Mouse (Mus musculus): ENCODE measurements around the gene Trim67. TPM values are rescaled to one million over a fixed set of nuclear protein-coding genes. Genes with fewer than 3 reads are reported as not detected.

Gene Trim67
- polyA plus RNA-seq (2014; fragmentation: Nextera tagmentation; extraction: Ambion mirVana): 0.95 and 1.1 TPM in 2 replicates

GRCm38 (mm10) chr8:124792708-124793107, at the start of gene Trim67:
Trim67 (plus strand) TSS chr8:124793092.
- Histone ChIP-seq H3K27me3 (ENCODE audit: control insufficient read depth, insufficient read depth, low read length) (peaks cover 36% of the 10 kb centered on the region), H3K4me3 (ENCODE audit: low read depth, low read length) (peak within 1 kb of the TSS; percentile 59), H3K36me3 (ENCODE audit: control insufficient read depth, insufficient read depth, low read length) (no peaks in the 10 kb centered on the region), H3K27ac (ENCODE audit: low read length) (no peak within 1 kb of the TSS), H3K9me3 (ENCODE audit: control insufficient read depth, low read depth, low read length) (no peaks in the 10 kb centered on the region), H3K4me1 (ENCODE audit: control insufficient read depth, insufficient read depth, low read length) (peaks cover 20% of the 10 kb centered on the region), H3K4me2 (replicated peaks; ENCODE audit: low read depth, low read length) (peak within 1 kb of the TSS; percentile 99), H3K9ac (replicated peaks; ENCODE audit: low read depth, low read length) (no peak within 1 kb of the TSS)
- WGBS: under 1% methylated on average over 36 of the region's 39 CpGs
- ATAC-seq (ENCODE audit: insufficient number of reproducible peaks, insufficient read depth, low FRiP score, low read depth): peak; percentile 79; the same call in 1 of the 2 replicates

GRCm38 (mm10) chr8:124746661-124747060, 46.2 kb upstream of the Trim67 start:
- Histone ChIP-seq H3K27me3 (ENCODE audit: control insufficient read depth, insufficient read depth, low read length) (0 out of 2 replicates have a peak, but pooled peaks cover 3% of the 10 kb centered on the region), H3K9ac (replicated peaks; ENCODE audit: low read depth, low read length) (no peak overlapping the region), H3K4me3 (ENCODE audit: low read depth, low read length) (no peak overlapping the region), H3K9me3 (ENCODE audit: control insufficient read depth, low read depth, low read length) (no peaks in the 10 kb centered on the region), H3K4me1 (ENCODE audit: control insufficient read depth, insufficient read depth, low read length) (peaks cover 9% of the 10 kb centered on the region; the same call in 1 of the 2 replicates), H3K4me2 (replicated peaks; ENCODE audit: low read depth, low read length) (no peak overlapping the region), H3K27ac (ENCODE audit: low read length) (no peak overlapping the region), H3K36me3 (ENCODE audit: control insufficient read depth, insufficient read depth, low read length) (no peaks in the 10 kb centered on the region)
- 58% methylated on average over 13 of the region's 13 CpGs for WGBS
- no peak for ATAC-seq (ENCODE audit: insufficient number of reproducible peaks, insufficient read depth, low FRiP score, low read depth)

GRCm38 (mm10) chr8:124751191-124751590, 41.7 kb upstream of the Trim67 start:
- Histone ChIP-seq H3K9ac (replicated peaks; ENCODE audit: low read depth, low read length) (peak overlapping the region; percentile 28; the same call in 1 of the 2 replicates), H3K4me1 (ENCODE audit: control insufficient read depth, insufficient read depth, low read length) (peaks cover 17% of the 10 kb centered on the region; the same call in 1 of the 2 replicates), H3K36me3 (ENCODE audit: control insufficient read depth, insufficient read depth, low read length) (no peaks in the 10 kb centered on the region), H3K4me2 (replicated peaks; ENCODE audit: low read depth, low read length) (peak overlapping the region; percentile 96), H3K9me3 (ENCODE audit: control insufficient read depth, low read depth, low read length) (no peaks in the 10 kb centered on the region), H3K4me3 (ENCODE audit: low read depth, low read length) (peak overlapping the region; percentile 56), H3K27ac (ENCODE audit: low read length) (no peak overlapping the region), H3K27me3 (ENCODE audit: control insufficient read depth, insufficient read depth, low read length) (0 out of 2 replicates have a peak, but pooled peaks cover 3% of the 10 kb centered on the region)
- under 1% methylated on average over 31 of the region's 31 CpGs for WGBS
- ATAC-seq (ENCODE audit: insufficient number of reproducible peaks, insufficient read depth, low FRiP score, low read depth): no peak; the same call in 1 of the 2 replicates

GRCm38 (mm10) chr8:124751709-124752173, 41.2 kb upstream of the Trim67 start, which contains the start of gene Fam89a:
Fam89a (minus strand) TSS chr8:124751832.
- Histone ChIP-seq H3K9me3 (ENCODE audit: control insufficient read depth, low read depth, low read length) (no peaks in the 10 kb centered on the region), H3K4me3 (ENCODE audit: low read depth, low read length) (peak within 1 kb of the TSS; percentile 56), H3K36me3 (ENCODE audit: control insufficient read depth, insufficient read depth, low read length) (no peaks in the 10 kb centered on the region), H3K27me3 (ENCODE audit: control insufficient read depth, insufficient read depth, low read length) (0 out of 2 replicates have a peak, but pooled peaks cover 3% of the 10 kb centered on the region), H3K27ac (ENCODE audit: low read length) (no peak within 1 kb of the TSS), H3K9ac (replicated peaks; ENCODE audit: low read depth, low read length) (peak within 1 kb of the TSS; percentile 28; the same call in 1 of the 2 replicates), H3K4me2 (replicated peaks; ENCODE audit: low read depth, low read length) (peak within 1 kb of the TSS; percentile 96), H3K4me1 (ENCODE audit: control insufficient read depth, insufficient read depth, low read length) (peaks cover 13% of the 10 kb centered on the region; the same call in 1 of the 2 replicates)
- under 1% methylated on average over 30 of the region's 41 CpGs for WGBS
- peak; percentile 82 for ATAC-seq (ENCODE audit: insufficient number of reproducible peaks, insufficient read depth, low FRiP score, low read depth)

GRCm38 (mm10) chr8:124752325-124752862, 40.5 kb upstream of the Trim67 start:
- H3K27me3 ChIP-seq (ENCODE audit: control insufficient read depth, insufficient read depth, low read length): 0 out of 2 replicates have a peak, but pooled peaks cover 3% of the 10 kb centered on the region
- no peak overlapping the region for H3K9ac ChIP-seq (replicated peaks; ENCODE audit: low read depth, low read length)
- no peaks in the 10 kb centered on the region for H3K36me3 ChIP-seq (ENCODE audit: control insufficient read depth, insufficient read depth, low read length)
- no peak for ATAC-seq (ENCODE audit: insufficient number of reproducible peaks, insufficient read depth, low FRiP score, low read depth)
- no peak overlapping the region for H3K27ac ChIP-seq (ENCODE audit: low read length)
- peaks cover 13% of the 10 kb centered on the region; the same call in 1 of the 2 replicates for H3K4me1 ChIP-seq (ENCODE audit: control insufficient read depth, insufficient read depth, low read length)
- H3K4me3 ChIP-seq (ENCODE audit: low read depth, low read length): no peak overlapping the region
- H3K4me2 ChIP-seq (replicated peaks; ENCODE audit: low read depth, low read length): 0 out of 2 replicates have a peak overlapping the region, but pooled peaks have one; percentile 96
- WGBS: 39% methylated on average over 21 of the region's 21 CpGs
- H3K9me3 ChIP-seq (ENCODE audit: control insufficient read depth, low read depth, low read length): no peaks in the 10 kb centered on the region

- Histone ChIP-seq H3K9me3 (ENCODE audit: control insufficient read depth, low read depth, low read length) (no peaks in the 10 kb centered on the region), H3K4me3 (ENCODE audit: low read depth, low read length) (no peak overlapping the region), H3K36me3 (ENCODE audit: control insufficient read depth, insufficient read depth, low read length) (no peaks in the 10 kb centered on the region), H3K4me2 (replicated peaks; ENCODE audit: low read depth, low read length) (0 out of 2 replicates have a peak overlapping the region, but pooled peaks have one; percentile 8), H3K9ac (replicated peaks; ENCODE audit: low read depth, low read length) (no peak overlapping the region), H3K27ac (ENCODE audit: low read length) (peak overlapping the region; percentile 56), H3K4me1 (ENCODE audit: control insufficient read depth, insufficient read depth, low read length) (peaks cover 13% of the 10 kb centered on the region; the same call in 1 of the 2 replicates), H3K27me3 (ENCODE audit: control insufficient read depth, insufficient read depth, low read length) (0 out of 2 replicates have a peak, but pooled peaks cover 3% of the 10 kb centered on the region)
- ATAC-seq (ENCODE audit: insufficient number of reproducible peaks, insufficient read depth, low FRiP score, low read depth): no peak
- WGBS: 9% methylated on average over 11 of the region's 11 CpGs
Observed at GRCm38 (mm10) chr8:124754101-124754791, 38.6 kb upstream of the Trim67 start.

- Histone ChIP-seq H3K27me3 (ENCODE audit: control insufficient read depth, insufficient read depth, low read length) (0 out of 2 replicates have a peak, but pooled peaks cover 3% of the 10 kb centered on the region), H3K36me3 (ENCODE audit: control insufficient read depth, insufficient read depth, low read length) (no peaks in the 10 kb centered on the region), H3K9me3 (ENCODE audit: control insufficient read depth, low read depth, low read length) (no peaks in the 10 kb centered on the region), H3K9ac (replicated peaks; ENCODE audit: low read depth, low read length) (no peak overlapping the region), H3K27ac (ENCODE audit: low read length) (peak overlapping the region; percentile 56), H3K4me2 (replicated peaks; ENCODE audit: low read depth, low read length) (0 out of 2 replicates have a peak overlapping the region, but pooled peaks have one; percentile 8), H3K4me3 (ENCODE audit: low read depth, low read length) (no peak overlapping the region), H3K4me1 (ENCODE audit: control insufficient read depth, insufficient read depth, low read length) (peaks cover 13% of the 10 kb centered on the region; the same call in 1 of the 2 replicates)
- no peak for ATAC-seq (ENCODE audit: insufficient number of reproducible peaks, insufficient read depth, low FRiP score, low read depth)
- WGBS: 31% methylated on average over 4 of the region's 4 CpGs
Observed at GRCm38 (mm10) chr8:124754792-124755190, 38.1 kb upstream of the Trim67 start.

- no peak for ATAC-seq (ENCODE audit: insufficient number of reproducible peaks, insufficient read depth, low FRiP score, low read depth)
- Histone ChIP-seq H3K27ac (ENCODE audit: low read length) (no peak overlapping the region), H3K4me3 (ENCODE audit: low read depth, low read length) (no peak overlapping the region), H3K27me3 (ENCODE audit: control insufficient read depth, insufficient read depth, low read length) (0 out of 2 replicates have a peak, but pooled peaks cover 3% of the 10 kb centered on the region), H3K4me2 (replicated peaks; ENCODE audit: low read depth, low read length) (no peak overlapping the region), H3K9ac (replicated peaks; ENCODE audit: low read depth, low read length) (no peak overlapping the region), H3K36me3 (ENCODE audit: control insufficient read depth, insufficient read depth, low read length) (no peaks in the 10 kb centered on the region), H3K4me1 (ENCODE audit: control insufficient read depth, insufficient read depth, low read length) (peaks cover 13% of the 10 kb centered on the region; the same call in 1 of the 2 replicates), H3K9me3 (ENCODE audit: control insufficient read depth, low read depth, low read length) (no peaks in the 10 kb centered on the region)
- WGBS: 81% methylated on average over 8 of the region's 8 CpGs
Observed at GRCm38 (mm10) chr8:124755481-124755880, 37.4 kb upstream of the Trim67 start.
